Mouse (Mus musculus) small intestine, adult 2 months (tissue): Measurements from ENCODE around the gene Trim47.

Experiments used
- CTCF ChIP-seq: fragments of 200-500 bp; IDR thresholded peaks from 2 replicates; pipeline ENCODE4 v1.5.1; 2012; ENCODE audit warnings: low read depth, mild to moderate bottlenecking, control low read depth, inconsistent platforms, low read length, moderate library complexity, mixed read lengths; ENCODE audit not compliant: insufficient replicate concordance, insufficient read length; ENCODE audit errors: extremely low read depth
- POLR2A ChIP-seq: fragments of 200-500 bp; IDR thresholded peaks from 2 replicates; pipeline ENCODE4 v1.6.1; 2012; ENCODE audit warnings: low read depth, mild to moderate bottlenecking, control low read depth, inconsistent platforms, low read length, moderate library complexity

GRCm38 (mm10) chr11:116111067-116111466 lies 15.9 kb downstream of the Trim47 start:
- TF ChIP-seq CTCF = no peak
- no peak for TF ChIP-seq POLR2A
